Mouse (Mus musculus): Measurements from ENCODE around the gene Fap. TPM values are rescaled to one million over a fixed set of nuclear protein-coding genes. Genes with fewer than 3 reads are reported as not detected.

Gene Fap
- 3.1 and 3.3 TPM in 2 replicates for polyA plus RNA-seq (2014; fragmentation: Nextera tagmentation; extraction: Ambion mirVana)

DNA sequence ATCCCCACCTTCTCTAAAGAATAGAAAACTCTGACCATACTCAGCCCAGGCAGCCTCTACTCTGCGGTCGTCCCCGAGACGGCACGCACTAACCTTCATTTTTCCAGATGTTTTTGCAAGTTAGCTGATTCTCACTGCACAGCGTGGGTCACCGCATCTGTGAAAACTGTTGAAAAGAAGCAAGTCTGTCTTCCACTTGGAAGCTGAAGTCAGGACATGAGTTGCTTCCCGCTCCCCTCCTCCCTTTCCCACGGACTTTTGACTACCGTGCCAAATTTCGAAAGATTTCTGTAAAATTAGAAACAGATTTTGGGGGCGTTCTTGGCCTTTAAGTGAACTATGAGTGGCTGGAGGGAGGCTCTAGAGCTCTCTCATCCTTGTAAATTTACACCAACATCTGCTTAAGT lies at the start of gene Fap:
TSS of gene Fap (minus strand) at position 323 of the 407 bp plus-strand sequence.
- Histone ChIP-seq H3K4me2 (ENCODE audit: low read length) (peak within 1 kb of the TSS; percentile 13), H3K27me3 (ENCODE audit: control insufficient read depth, insufficient read depth, low read length) (no peaks in the 10 kb centered on the region), H3K27ac (replicated peaks in 1 of 2; ENCODE audit: control insufficient read depth in 1 of 2, insufficient read depth in 1 of 2, low read depth in 2 of 2, low read length in 2 of 2) (peak within 1 kb of the TSS in 1 of 2 experiments; percentile 21; a peak in 2 of 4 replicates), H3K4me1 (ENCODE audit: control insufficient read depth in 2 of 2, insufficient read depth in 2 of 2, low read length in 2 of 2) (no peaks in the 10 kb centered on the region), H3K4me3 (ENCODE audit: control insufficient read depth in 1 of 2, insufficient read depth in 1 of 2, low read depth in 1 of 2, low read length in 2 of 2) (0 out of 4 replicates have a peak within 1 kb of the TSS, but pooled peaks have one; percentile 1 to 7), H3K36me3 (ENCODE audit: control insufficient read depth, insufficient read depth, low read length) (no peaks in the 10 kb centered on the region), H3K9ac (ENCODE audit: low read length) (no peak within 1 kb of the TSS), H3K9me3 (ENCODE audit: control insufficient read depth, low read length) (no peaks in the 10 kb centered on the region)
- no peak for ATAC-seq (ENCODE audit: insufficient number of reproducible peaks, insufficient read depth, low FRiP score, low read depth)
- 77% methylated on average over 12 of the region's 12 CpGs for WGBS

DNA sequence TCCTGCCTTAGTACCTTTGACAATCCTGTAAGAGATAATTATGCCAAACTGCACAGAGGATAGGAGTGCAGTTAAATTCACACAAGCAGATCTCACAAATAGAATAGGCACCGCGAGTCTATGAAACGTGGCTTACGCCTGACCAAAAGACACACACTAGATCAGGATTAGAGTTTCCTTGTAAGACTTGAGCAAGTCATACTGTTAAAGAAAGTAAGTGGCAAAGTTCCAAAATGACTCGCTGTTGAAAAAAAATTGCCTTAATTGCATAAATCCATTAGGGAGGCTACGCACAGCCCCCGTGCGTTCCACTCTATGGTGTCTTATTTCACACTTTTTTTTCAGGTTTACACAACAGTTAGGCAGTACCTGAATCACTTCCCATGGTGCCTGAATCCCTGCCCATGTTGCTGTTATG lies 49.2 kb upstream of the Fap start:
- H3K27me3 ChIP-seq (ENCODE audit: control insufficient read depth, insufficient read depth, low read length): no peaks in the 10 kb centered on the region
- WGBS: 80% methylated on average over 8 of the region's 8 CpGs

DNA sequence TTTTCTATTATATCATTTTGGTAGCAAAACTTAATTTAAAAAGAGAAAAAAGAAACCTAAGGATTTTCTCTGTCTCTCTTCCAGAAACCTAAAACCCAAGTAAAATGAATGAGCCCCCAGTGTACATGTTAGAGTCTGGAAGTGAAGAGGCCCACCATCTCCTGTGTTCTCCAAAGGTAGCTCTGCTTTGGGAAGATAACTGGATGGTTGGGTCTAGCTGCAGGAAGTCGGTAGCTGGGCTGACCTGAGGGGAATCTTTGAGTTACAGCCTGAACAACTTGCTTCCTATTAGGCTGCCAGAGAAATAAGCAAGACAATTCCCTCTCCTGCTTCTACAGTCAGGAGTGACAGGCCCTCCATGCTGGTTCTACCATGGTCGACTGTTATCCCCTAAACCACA lies 45.8 kb upstream of the Fap start:
- WGBS: 35% methylated on average over 2 of the region's 2 CpGs

More for the DNA sequence above, 49.2 kb upstream of the Fap start:
- H3K27ac ChIP-seq (replicated peaks in 1 of 2; ENCODE audit: control insufficient read depth in 1 of 2, insufficient read depth in 1 of 2, low read depth in 2 of 2, low read length in 2 of 2): no peak overlapping the region
- no peaks in the 10 kb centered on the region for H3K4me1 ChIP-seq (ENCODE audit: control insufficient read depth in 2 of 2, insufficient read depth in 2 of 2, low read length in 2 of 2)
- no peaks in the 10 kb centered on the region for H3K36me3 ChIP-seq (ENCODE audit: control insufficient read depth, insufficient read depth, low read length)
- H3K9me3 ChIP-seq (ENCODE audit: control insufficient read depth, low read length): no peaks in the 10 kb centered on the region
- no peak for ATAC-seq (ENCODE audit: insufficient number of reproducible peaks, insufficient read depth, low FRiP score, low read depth)
- H3K4me2 ChIP-seq (ENCODE audit: low read length): no peak overlapping the region
- no peak overlapping the region for H3K4me3 ChIP-seq (ENCODE audit: control insufficient read depth in 1 of 2, insufficient read depth in 1 of 2, low read depth in 1 of 2, low read length in 2 of 2)
- no peak overlapping the region for H3K9ac ChIP-seq (ENCODE audit: low read length)

DNA sequence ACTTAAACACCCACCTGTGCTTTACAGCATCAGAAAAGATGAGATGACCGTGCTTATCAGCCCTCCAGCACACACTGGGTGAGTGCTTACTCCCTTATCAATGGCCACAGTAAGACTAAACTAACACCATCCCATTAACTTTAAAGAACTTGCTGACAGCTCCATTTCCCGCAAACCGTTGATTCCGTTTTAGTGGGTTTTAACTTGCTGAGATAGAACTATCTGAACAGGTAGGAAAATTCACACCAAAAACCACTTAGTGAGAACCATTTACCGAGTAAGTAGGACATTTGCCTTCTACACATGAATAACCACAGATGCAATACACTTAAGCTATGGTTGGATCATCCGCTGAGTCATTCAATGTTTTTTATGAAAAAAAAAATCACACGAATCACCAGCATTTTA lies 45.1 kb upstream of the Fap start:
- no peaks in the 10 kb centered on the region for H3K27me3 ChIP-seq (ENCODE audit: control insufficient read depth, insufficient read depth, low read length)
- 29% methylated on average over 7 of the region's 7 CpGs for WGBS

More for the DNA sequence above, 45.8 kb upstream of the Fap start:
- H3K9me3 ChIP-seq (ENCODE audit: control insufficient read depth, low read length): no peaks in the 10 kb centered on the region
- H3K36me3 ChIP-seq (ENCODE audit: control insufficient read depth, insufficient read depth, low read length): no peaks in the 10 kb centered on the region
- no peaks in the 10 kb centered on the region for H3K4me1 ChIP-seq (ENCODE audit: control insufficient read depth in 2 of 2, insufficient read depth in 2 of 2, low read length in 2 of 2)
- H3K27ac ChIP-seq (replicated peaks in 1 of 2; ENCODE audit: control insufficient read depth in 1 of 2, insufficient read depth in 1 of 2, low read depth in 2 of 2, low read length in 2 of 2): no peak overlapping the region
- no peak overlapping the region for H3K9ac ChIP-seq (ENCODE audit: low read length)
- no peaks in the 10 kb centered on the region for H3K27me3 ChIP-seq (ENCODE audit: control insufficient read depth, insufficient read depth, low read length)
- no peak overlapping the region for H3K4me3 ChIP-seq (ENCODE audit: control insufficient read depth in 1 of 2, insufficient read depth in 1 of 2, low read depth in 1 of 2, low read length in 2 of 2)
- no peak for ATAC-seq (ENCODE audit: insufficient number of reproducible peaks, insufficient read depth, low FRiP score, low read depth)
- H3K4me2 ChIP-seq (ENCODE audit: low read length): no peak overlapping the region

DNA sequence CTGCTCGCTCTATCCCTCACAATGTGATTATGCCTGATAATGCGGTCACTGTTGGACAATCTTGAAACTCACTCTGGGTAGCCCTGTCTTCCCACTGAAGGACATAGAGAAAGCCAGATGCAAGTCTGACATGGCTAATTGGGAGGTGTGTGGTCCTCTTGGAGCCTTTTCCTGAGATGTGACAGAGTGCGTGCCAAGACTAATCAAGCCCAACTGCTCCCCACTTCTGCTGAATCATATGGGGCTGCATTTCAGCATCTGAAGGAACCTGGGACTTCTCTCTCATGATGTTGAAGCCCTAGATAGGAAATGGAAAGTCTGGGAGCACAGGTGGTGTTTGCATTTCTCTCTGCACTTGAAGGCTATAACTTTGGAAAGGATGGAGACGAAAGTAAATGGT lies 39.3 kb upstream of the Fap start:
- Histone ChIP-seq H3K27ac (replicated peaks in 1 of 2; ENCODE audit: control insufficient read depth in 1 of 2, insufficient read depth in 1 of 2, low read depth in 2 of 2, low read length in 2 of 2) (no peak overlapping the region), H3K27me3 (ENCODE audit: control insufficient read depth, insufficient read depth, low read length) (no peaks in the 10 kb centered on the region), H3K4me3 (ENCODE audit: control insufficient read depth in 1 of 2, insufficient read depth in 1 of 2, low read depth in 1 of 2, low read length in 2 of 2) (no peak overlapping the region), H3K9me3 (ENCODE audit: control insufficient read depth, low read length) (no peaks in the 10 kb centered on the region), H3K9ac (ENCODE audit: low read length) (no peak overlapping the region), H3K4me1 (ENCODE audit: control insufficient read depth in 2 of 2, insufficient read depth in 2 of 2, low read length in 2 of 2) (no peaks in the 10 kb centered on the region), H3K36me3 (ENCODE audit: control insufficient read depth, insufficient read depth, low read length) (no peaks in the 10 kb centered on the region), H3K4me2 (ENCODE audit: low read length) (no peak overlapping the region)
- WGBS: 91% methylated on average over 4 of the region's 4 CpGs
- no peak for ATAC-seq (ENCODE audit: insufficient number of reproducible peaks, insufficient read depth, low FRiP score, low read depth)

More for the DNA sequence above, 45.1 kb upstream of the Fap start:
- Histone ChIP-seq H3K27ac (replicated peaks in 1 of 2; ENCODE audit: control insufficient read depth in 1 of 2, insufficient read depth in 1 of 2, low read depth in 2 of 2, low read length in 2 of 2) (no peak overlapping the region), H3K9ac (ENCODE audit: low read length) (no peak overlapping the region), H3K9me3 (ENCODE audit: control insufficient read depth, low read length) (no peaks in the 10 kb centered on the region), H3K36me3 (ENCODE audit: control insufficient read depth, insufficient read depth, low read length) (no peaks in the 10 kb centered on the region), H3K4me2 (ENCODE audit: low read length) (no peak overlapping the region), H3K4me1 (ENCODE audit: control insufficient read depth in 2 of 2, insufficient read depth in 2 of 2, low read length in 2 of 2) (no peaks in the 10 kb centered on the region), H3K4me3 (ENCODE audit: control insufficient read depth in 1 of 2, insufficient read depth in 1 of 2, low read depth in 1 of 2, low read length in 2 of 2) (no peak overlapping the region)
- ATAC-seq (ENCODE audit: insufficient number of reproducible peaks, insufficient read depth, low FRiP score, low read depth): no peak

DNA sequence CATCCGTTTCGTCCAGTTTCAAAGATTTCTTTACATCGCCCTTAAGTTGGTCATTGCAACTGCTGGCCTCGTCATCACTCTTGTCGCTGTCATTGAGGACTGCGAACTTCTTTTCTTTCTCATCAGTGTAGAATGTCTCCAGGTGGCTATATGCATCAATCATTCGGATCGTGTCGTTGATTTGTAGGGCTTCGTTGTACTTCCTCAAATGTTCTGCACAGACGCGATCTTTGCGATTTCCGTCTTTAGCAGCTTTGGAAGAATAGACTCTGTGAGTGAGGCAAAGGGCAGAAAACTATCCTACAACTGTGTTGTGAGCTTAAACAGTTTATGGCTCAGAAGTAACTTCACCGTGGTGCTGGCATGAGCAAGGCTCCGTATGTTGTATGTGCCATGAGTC lies 32.3 kb upstream of the Fap start:
- Histone ChIP-seq H3K4me1 (ENCODE audit: control insufficient read depth in 2 of 2, insufficient read depth in 2 of 2, low read length in 2 of 2) (no peaks in the 10 kb centered on the region), H3K36me3 (ENCODE audit: control insufficient read depth, insufficient read depth, low read length) (no peaks in the 10 kb centered on the region), H3K9me3 (ENCODE audit: control insufficient read depth, low read length) (no peaks in the 10 kb centered on the region), H3K4me3 (ENCODE audit: control insufficient read depth in 1 of 2, insufficient read depth in 1 of 2, low read depth in 1 of 2, low read length in 2 of 2) (no peak overlapping the region), H3K4me2 (ENCODE audit: low read length) (no peak overlapping the region), H3K27ac (replicated peaks in 1 of 2; ENCODE audit: control insufficient read depth in 1 of 2, insufficient read depth in 1 of 2, low read depth in 2 of 2, low read length in 2 of 2) (no peak overlapping the region), H3K9ac (ENCODE audit: low read length) (no peak overlapping the region), H3K27me3 (ENCODE audit: control insufficient read depth, insufficient read depth, low read length) (no peaks in the 10 kb centered on the region)
- WGBS: 93% methylated on average over 16 of the region's 16 CpGs
- no peak for ATAC-seq (ENCODE audit: insufficient number of reproducible peaks, insufficient read depth, low FRiP score, low read depth)

DNA sequence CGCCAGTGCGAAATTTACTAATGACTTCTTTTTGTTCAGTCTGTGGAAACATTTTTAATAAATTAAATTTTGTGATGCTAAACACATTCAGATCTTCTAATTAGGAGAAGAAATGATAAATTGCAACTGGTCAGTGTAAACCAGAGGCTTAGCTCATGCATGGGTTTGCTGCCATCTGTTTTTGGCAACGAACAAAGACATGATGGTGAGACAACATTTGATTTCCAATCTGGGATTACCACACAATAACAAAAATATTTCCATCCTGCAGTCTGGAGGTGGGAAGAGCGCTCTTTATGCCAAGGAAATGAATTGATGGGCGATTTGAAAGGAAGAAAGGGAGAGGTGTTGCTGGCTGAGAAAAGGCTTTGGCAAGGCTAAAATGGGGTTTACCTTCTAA lies 29.7 kb upstream of the Fap start:
- 83% methylated on average over 5 of the region's 5 CpGs for WGBS
- no peak for ATAC-seq (ENCODE audit: insufficient number of reproducible peaks, insufficient read depth, low FRiP score, low read depth)
- Histone ChIP-seq H3K36me3 (ENCODE audit: control insufficient read depth, insufficient read depth, low read length) (no peaks in the 10 kb centered on the region), H3K9ac (ENCODE audit: low read length) (no peak overlapping the region), H3K4me3 (ENCODE audit: control insufficient read depth in 1 of 2, insufficient read depth in 1 of 2, low read depth in 1 of 2, low read length in 2 of 2) (no peak overlapping the region), H3K27ac (replicated peaks in 1 of 2; ENCODE audit: control insufficient read depth in 1 of 2, insufficient read depth in 1 of 2, low read depth in 2 of 2, low read length in 2 of 2) (no peak overlapping the region), H3K9me3 (ENCODE audit: control insufficient read depth, low read length) (no peaks in the 10 kb centered on the region), H3K4me2 (ENCODE audit: low read length) (no peak overlapping the region), H3K4me1 (ENCODE audit: control insufficient read depth in 2 of 2, insufficient read depth in 2 of 2, low read length in 2 of 2) (no peaks in the 10 kb centered on the region), H3K27me3 (ENCODE audit: control insufficient read depth, insufficient read depth, low read length) (no peaks in the 10 kb centered on the region)

DNA sequence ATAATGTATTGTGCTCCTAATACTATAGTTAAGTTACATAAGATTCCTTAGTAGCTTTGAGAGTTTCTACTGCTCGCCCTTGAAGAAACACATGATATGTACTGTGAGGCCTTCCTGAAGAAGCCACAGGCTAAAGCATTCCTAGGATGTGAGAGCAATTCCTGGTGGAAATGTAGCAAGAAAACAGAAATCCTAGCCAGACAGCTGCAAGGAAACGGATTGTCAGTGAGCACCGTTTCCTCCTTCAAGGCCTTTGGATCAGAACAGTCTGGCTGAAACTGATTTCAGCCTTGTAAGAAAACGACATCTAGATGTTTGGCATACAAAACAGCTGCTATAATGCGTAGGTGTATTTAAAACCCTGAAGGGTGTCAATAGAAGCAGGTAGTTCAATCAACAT lies 22.7 kb upstream of the Fap start:
- H3K27me3 ChIP-seq (ENCODE audit: control insufficient read depth, insufficient read depth, low read length): no peaks in the 10 kb centered on the region
- H3K27ac ChIP-seq (replicated peaks in 1 of 2; ENCODE audit: control insufficient read depth in 1 of 2, insufficient read depth in 1 of 2, low read depth in 2 of 2, low read length in 2 of 2): no peak overlapping the region
- H3K9me3 ChIP-seq (ENCODE audit: control insufficient read depth, low read length): no peaks in the 10 kb centered on the region
- 69% methylated on average over 5 of the region's 5 CpGs for WGBS
- no peak overlapping the region for H3K4me3 ChIP-seq (ENCODE audit: control insufficient read depth in 1 of 2, insufficient read depth in 1 of 2, low read depth in 1 of 2, low read length in 2 of 2)
- H3K4me2 ChIP-seq (ENCODE audit: low read length): no peak overlapping the region
- ATAC-seq (ENCODE audit: insufficient number of reproducible peaks, insufficient read depth, low FRiP score, low read depth): no peak
- H3K4me1 ChIP-seq (ENCODE audit: control insufficient read depth in 2 of 2, insufficient read depth in 2 of 2, low read length in 2 of 2): no peaks in the 10 kb centered on the region
- H3K9ac ChIP-seq (ENCODE audit: low read length): no peak overlapping the region
- no peaks in the 10 kb centered on the region for H3K36me3 ChIP-seq (ENCODE audit: control insufficient read depth, insufficient read depth, low read length)

Data from heart, embryonic 14.5 days (tissue).